Mouse (Mus musculus) central nervous system, embryonic 18 days (tissue): ENCODE results near the gene Ndp. TPM values are rescaled to one million over a fixed set of nuclear protein-coding genes. Genes with fewer than 3 reads are reported as not detected.

ENCODE experiments used
- polyA plus RNA-seq: library from polyadenylated mRNA; depleted of rRNA; stranded (reverse); fragments of >200 nt; gene quantifications from 2 replicates; pipeline ENCODE4 v1.2.3, GENCODE M21; 2012; rRNA removed

Gene Ndp
- 7.7 and 8.6 TPM in 2 replicates for polyA plus RNA-seq

GRCm38 (mm10) chrX:16911241-16911873 lies at the start of gene Ndp:
TSS of gene Ndp (minus strand) at chrX:16911774.

Other genes with a start within 250 kb of the Ndp start
- 3.7 and 4.0 TPM in 2 replicates for gene Maob, start 94.4 kb downstream of the Ndp start, polyA plus RNA-seq